ENCODE assay signal across 14 mouse cellular contexts in genomic region chr7:139271871-139272270, GRCm38 (mm10). TPM values are rescaled to one million over a fixed set of nuclear protein-coding genes. Genes with fewer than 3 reads are reported as not detected.
DNase-seq lines count a peak whose midpoint lies in the region; ATAC-seq and TF ChIP-seq lines count a peak whose summit lies in the region.
"Had no signal": no experiment of that assay in that cellular context is flagged by ENCODE, and none has a peak within 500 bp of the region (broad histone marks: within the 10 kb centered on the region; RNA-seq: fewer than 3 reads in every experiment).

No protein-coding gene starts in this region.

- no peak overlapping the region for H3K4me3 ChIP-seq in heart, embryonic 10.5 days
- no peak overlapping the region for H3K4me3 ChIP-seq in heart, adult 2 months
- H3K4me3 ChIP-seq: hindbrain, embryonic 12.5 days had no signal

- H3K9me3 ChIP-seq in heart, embryonic 10.5 days = no peaks in the 10 kb centered on the region
- H3K9me3 ChIP-seq: hindbrain, embryonic 12.5 days had no signal

- peak overlapping the region; percentile 91 for H3K27ac ChIP-seq in heart, embryonic 10.5 days
- H3K27ac ChIP-seq in heart, adult 2 months = no peak overlapping the region
- H3K27ac ChIP-seq: hindbrain, embryonic 12.5 days had no signal

- no peak for TF ChIP-seq POLR2A in heart, adult 2 months (IDR thresholded peaks at IDR 0.05; ENCODE audit: insufficient read depth, low read depth, low read length)

- no peak for ATAC-seq in monocyte, adult 5-6 weeks (replicated peaks; ENCODE audit: insufficient number of reproducible peaks, low FRiP score, low TSS enrichment, poor library complexity, severe bottlenecking)

- intact Hi-C loops in heart, adult 2 months (cut with DNase I) = loop anchor here (2.0 kb wide), 1 partner anchor 25 kb away; no protein-coding TSS in a partner anchor
- intact Hi-C loops in left cerebral cortex, postnatal 14 days (cut with DNase I) = no loop called here

- no peak for TF ChIP-seq EP300 in heart, adult 2 months (IDR thresholded peaks at IDR 0.05; ENCODE audit: insufficient read depth, low read depth, low read length)

- WGBS in heart, embryonic 10.5 days = 75% methylated on average over 5 of the region's 5 CpGs
- WGBS in heart, adult 2 months = 33% methylated on average over 5 of the region's 5 CpGs

- no peak for TF ChIP-seq CTCF in heart, adult 2 months (IDR thresholded peaks at IDR 0.05)

- no peak overlapping the region for H3K9ac ChIP-seq in heart, adult 2 months (ENCODE audit: low read depth, low read length)
- H3K9ac ChIP-seq: hindbrain, embryonic 12.5 days had no signal

- H3K79me2 ChIP-seq in heart, adult 2 months (replicated peaks; ENCODE audit: control insufficient read depth, insufficient read depth, low read length) = no peaks in the 10 kb centered on the region

- peaks cover 54% of the 10 kb centered on the region for H3K4me1 ChIP-seq in heart, embryonic 10.5 days
- H3K4me1 ChIP-seq in heart, adult 2 months (ENCODE audit: control insufficient read depth, insufficient read depth, low read length) = peaks cover 15% of the 10 kb centered on the region

- peaks cover 26% of the 10 kb centered on the region for H3K36me3 ChIP-seq in heart, embryonic 10.5 days
- H3K36me3 ChIP-seq in heart, adult 2 months (ENCODE audit: control insufficient read depth, insufficient read depth, low read length) = no peaks in the 10 kb centered on the region
- H3K36me3 ChIP-seq: hindbrain, embryonic 12.5 days had no signal

- no peaks in the 10 kb centered on the region for H3K27me3 ChIP-seq in heart, embryonic 10.5 days (ENCODE audit: insufficient read depth, poor library complexity, severe bottlenecking)
- H3K27me3 ChIP-seq in heart, adult 2 months (ENCODE audit: control insufficient read depth, insufficient read depth, low read length) = no peaks in the 10 kb centered on the region
- H3K27me3 ChIP-seq: hindbrain, embryonic 12.5 days had no signal

- DNase-seq in heart, embryonic 10.5 days (ENCODE audit: low spot score) = no peak
- no peak for DNase-seq in heart, adult 2 months
- peak; percentile 47 for DNase-seq in lung, postnatal 10 days
- no peak for DNase-seq in lung, postnatal 4 days
- peak; percentile 82 to 91 for DNase-seq in left cerebral cortex, postnatal 14 days (ENCODE audit: low spot score in 2 of 2)
- DNase-seq in telencephalon, adult 2 months (ENCODE audit: low read depth, low spot score) = peak; percentile 88
- no peak for DNase-seq in ovary, postnatal 10 days (ENCODE audit: low spot score)
- DNase-seq: adrenal gland, adult 2 months; cerebellum, adult 11 months; lung, adult 18-20 months; thymus, postnatal 36 days had no signal

RNA-seq across cellular contexts. Expression of gene Pwwp2b, which starts 23.6 kb away (rescaled TPM):
- polyA plus RNA-seq in heart, embryonic 10.5 days (2016; fragmentation: Nextera tagmentation; extraction: Ambion mirVana) = 10.5 and 11.1 TPM in 2 replicates
- total RNA-seq in heart, adult 2 months (2021) = 10 to 100 TPM in 1 of 2 experiments, 1 to 10 TPM in 1; 8.9 to 10.2 TPM
- 6.8 and 7.5 TPM in 2 replicates for polyA plus RNA-seq in heart, adult 2 months (2012; rRNA removed)
- total RNA-seq in left cerebral cortex, postnatal 14 days (2021) = 10 to 100 TPM; 10.4 to 10.9 TPM
- 1.4 to 4.4 TPM (median 2.5 TPM) in 3 replicates for total RNA-seq in monocyte, adult 5-6 weeks (2017)

RNA-seq across cellular contexts. Expression of gene Stk32c, which starts 58.8 kb away (rescaled TPM):
- not detected in 2 replicates for polyA plus RNA-seq in heart, embryonic 10.5 days (2016; fragmentation: Nextera tagmentation; extraction: Ambion mirVana)
- total RNA-seq in heart, adult 2 months (2021) = under 1 TPM; 0.68 to 0.94 TPM
- polyA plus RNA-seq in heart, adult 2 months (2012; rRNA removed) = 1.1 and 1.8 TPM in 2 replicates
- total RNA-seq in left cerebral cortex, postnatal 14 days (2021) = 100 to 1,000 TPM; 129 to 146 TPM
- total RNA-seq in monocyte, adult 5-6 weeks (2017) = 8.6 to 15.5 TPM (median 9.7 TPM) in 3 replicates
- total RNA-seq: MEL had no signal

RNA-seq across cellular contexts. Expression of gene Lrrc27, which starts 59.1 kb away (rescaled TPM):
- 4.5 TPM in 2 replicates for polyA plus RNA-seq in heart, embryonic 10.5 days (2016; fragmentation: Nextera tagmentation; extraction: Ambion mirVana)
- 10 to 100 TPM; 18.9 to 20.6 TPM for total RNA-seq in heart, adult 2 months (2021)
- 12.7 and 13.3 TPM in 2 replicates for polyA plus RNA-seq in heart, adult 2 months (2012; rRNA removed)
- 1 to 10 TPM; 5.9 to 6.0 TPM for total RNA-seq in left cerebral cortex, postnatal 14 days (2021)
- 0.53 to 1.3 TPM in 2 of 3 replicates, not detected in the other for total RNA-seq in monocyte, adult 5-6 weeks (2017)

Comparison
In these comparisons a context has a peak if more than half of its experiments do, and no peak if none do; other contexts are left out.
1. DNase-seq: peak in lung, postnatal 10 days (single experiment), left cerebral cortex, postnatal 14 days (2 of 2) and telencephalon, adult 2 months (single experiment); none in heart, embryonic 10.5 days (single experiment), heart, adult 2 months (0 of 2), lung, postnatal 4 days (0 of 2) and ovary, postnatal 10 days (single experiment).